Mouse (Mus musculus) embryo, embryonic 10.5 days (tissue): ENCODE results near the gene Yif1b.
"Not testable (repeated sequence)": the region's sequence is repeated elsewhere in the genome, so short reads cannot be mapped to it uniquely, and the experiment has no call there.

Source experiments
- DNase-seq: peaks from one replicate; pipeline ENCODE4 v3.0.0-alpha.2; 2015; ENCODE audit warnings: low spot score

Yif1b gene

DNA sequence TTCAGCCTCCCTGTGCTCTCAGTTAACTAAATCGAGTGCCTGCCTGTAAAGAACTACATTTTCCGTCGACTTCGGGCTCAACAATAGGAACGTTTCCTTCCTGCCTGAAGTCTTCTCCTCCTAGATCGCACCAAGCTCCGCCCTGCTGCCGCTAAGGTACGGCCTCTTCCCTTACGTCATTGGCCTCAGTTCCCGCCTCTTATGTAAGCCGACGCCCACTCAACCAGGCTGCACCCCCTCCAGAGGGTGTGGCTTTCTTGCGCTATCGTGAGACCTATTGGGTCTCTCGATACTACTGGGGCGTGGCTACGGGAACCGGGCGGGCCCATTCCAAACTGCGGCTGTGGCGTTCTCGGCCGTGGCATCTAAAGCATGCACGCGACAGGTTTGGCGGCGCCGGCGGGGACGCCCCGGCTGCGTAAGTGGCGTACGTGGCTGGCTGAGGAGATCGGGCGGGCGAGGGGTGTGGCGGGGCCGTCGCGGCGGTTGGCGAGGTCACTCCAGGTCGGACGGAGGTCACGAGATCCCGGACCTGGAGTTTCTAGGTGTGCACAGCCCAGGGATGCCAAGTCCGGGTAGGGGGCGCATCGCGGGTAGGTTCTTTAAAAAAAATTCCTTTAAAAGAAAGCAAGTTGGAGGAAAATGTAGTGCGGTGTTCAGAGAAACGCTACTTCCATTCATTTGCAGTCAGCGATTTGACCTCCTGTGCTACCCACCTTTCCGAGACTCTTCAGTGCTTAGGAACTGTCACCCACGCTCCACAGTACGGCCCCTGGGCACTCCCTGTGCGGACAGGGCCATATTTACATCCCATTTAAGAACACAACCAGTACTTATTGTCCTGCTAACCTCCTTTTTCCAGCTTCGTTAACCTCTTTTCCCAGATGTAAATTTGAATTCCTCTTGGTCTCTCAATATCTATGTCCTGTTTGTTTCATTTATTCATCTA lies at the start of gene Yif1b:
Yif1b (plus strand) TSS at position 311 of the 949 bp plus-strand sequence.
- peak; percentile 100 for DNase-seq

DNA sequence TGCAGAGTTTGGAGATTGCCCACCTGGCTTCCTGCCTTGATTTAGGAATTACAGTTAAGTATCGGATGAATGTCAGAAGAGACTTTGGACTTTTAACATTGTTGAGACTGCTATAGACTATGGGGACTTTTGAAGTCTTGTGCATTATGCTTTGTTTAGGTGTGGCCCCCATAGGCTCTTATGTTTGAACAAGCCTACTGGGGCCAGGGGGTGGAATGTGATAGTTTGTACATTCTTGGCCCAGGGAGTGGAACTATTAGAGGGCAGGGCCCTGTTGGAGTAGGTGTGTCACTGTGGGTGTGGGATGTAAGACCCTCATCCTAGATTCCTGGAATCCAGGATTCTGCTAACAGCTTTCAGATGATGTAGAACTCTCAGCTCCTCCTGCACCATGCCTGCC lies 43.9 kb upstream of the Yif1b start:
- not testable (repeated sequence) for DNase-seq

DNA sequence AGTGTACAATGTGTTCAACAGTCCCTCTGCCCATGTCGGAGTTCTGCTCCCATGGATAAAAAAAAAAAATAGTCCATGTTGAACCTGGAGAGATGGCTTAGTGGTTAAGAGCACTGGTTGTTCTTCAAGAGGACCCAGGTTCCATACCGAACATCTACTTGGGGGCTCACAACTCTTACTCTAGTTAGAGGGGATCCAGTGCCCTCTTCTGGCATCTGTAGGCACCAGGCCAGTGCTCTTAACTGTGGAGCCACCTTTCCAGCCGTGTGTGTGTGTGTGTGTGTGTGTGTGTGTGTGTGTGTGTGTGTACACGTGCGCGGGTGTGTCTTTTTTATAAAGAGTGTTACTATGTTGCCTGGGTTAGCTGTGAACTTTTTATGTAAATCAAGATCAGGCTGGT lies 35.6 kb upstream of the Yif1b start:
- no peak for DNase-seq

DNA sequence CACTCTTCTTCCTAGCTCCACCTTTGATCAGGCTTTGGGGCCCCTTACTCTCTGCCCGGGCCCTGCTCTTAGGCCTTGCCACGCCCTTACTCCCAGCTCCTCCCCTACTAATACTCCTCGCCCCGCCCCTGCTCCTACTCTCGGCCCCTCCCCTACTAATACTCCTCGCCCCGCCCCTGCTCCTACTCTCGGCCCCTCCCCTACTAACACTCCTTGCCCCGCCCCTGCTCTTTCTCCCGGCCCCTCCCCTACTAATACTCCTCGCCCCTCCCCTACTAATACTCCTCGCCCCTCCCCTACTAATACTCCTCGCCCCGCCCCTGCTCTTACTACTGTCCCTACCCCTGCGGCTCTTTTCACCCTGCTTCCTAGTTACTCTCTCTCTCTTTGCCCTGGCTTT lies 27.1 kb upstream of the Yif1b start:
- DNase-seq = not testable (repeated sequence)

DNA sequence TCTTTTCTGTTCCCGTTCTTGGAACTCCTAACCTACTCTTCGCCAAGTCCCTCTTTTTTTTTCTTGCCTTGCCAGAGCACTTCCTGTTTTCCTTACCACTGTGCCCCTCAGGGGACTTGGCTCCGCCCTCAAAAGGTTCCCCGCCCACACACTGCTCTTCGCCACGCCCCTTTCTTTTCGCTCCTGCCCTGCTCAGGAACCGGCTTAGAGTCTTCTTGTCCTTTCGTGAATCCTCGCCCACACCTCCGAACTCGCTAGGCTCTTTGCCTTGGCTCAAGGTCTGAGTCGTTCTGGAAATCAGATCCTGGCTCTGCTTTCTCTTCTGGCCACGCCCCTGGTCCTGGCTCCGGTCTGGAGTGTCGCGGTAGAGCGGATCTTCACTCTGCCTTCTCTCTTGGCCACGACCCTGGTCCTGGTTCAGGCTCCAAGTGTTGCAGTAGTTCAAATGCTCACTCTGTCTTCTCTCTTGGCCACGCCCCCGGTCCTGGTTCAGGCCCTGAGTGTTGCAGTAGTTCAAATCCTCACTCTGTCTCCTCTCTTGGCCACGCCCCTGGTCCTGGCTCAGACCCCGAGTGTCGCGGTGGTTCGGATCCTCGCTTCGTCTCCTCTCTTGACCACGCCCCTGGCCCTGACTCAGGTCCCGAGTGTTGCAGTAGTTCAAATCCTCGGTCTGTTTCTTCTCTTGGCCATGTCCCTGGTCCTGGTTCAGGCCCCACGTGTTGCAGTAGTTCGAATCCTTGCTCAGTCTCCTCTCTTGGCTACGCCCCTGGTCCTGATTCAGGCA lies 26.5 kb upstream of the Yif1b start:
- peak; percentile 88 for DNase-seq

DNA sequence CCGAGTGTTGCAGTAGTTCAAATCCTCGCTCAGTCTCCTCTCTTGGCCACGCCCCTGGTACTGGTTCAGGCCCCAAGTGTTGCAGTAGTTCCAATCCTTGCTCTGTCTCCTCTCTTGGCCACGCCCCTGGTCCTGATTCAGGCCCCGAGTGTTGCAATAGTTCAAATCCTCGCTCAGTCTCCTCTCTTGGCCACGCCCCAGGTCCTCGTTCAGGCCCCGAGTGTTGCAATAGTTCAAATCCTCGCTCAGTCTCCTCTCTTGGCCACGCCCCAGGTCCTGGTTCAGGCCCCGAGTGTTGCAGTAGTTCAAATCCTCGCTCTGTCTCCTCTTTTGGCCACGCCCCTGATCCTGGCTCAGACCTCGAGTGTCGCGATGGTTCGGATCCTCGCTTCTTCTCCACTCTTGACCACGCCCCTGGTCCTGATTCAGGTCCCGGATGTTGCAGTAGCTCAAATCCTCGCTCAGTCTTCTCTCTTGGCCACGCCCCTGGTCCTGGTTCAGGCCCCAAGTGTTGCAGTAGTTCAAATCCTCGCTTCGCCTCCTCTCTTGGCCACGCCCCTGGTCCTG lies 25.8 kb upstream of the Yif1b start:
- no peak for DNase-seq

DNA sequence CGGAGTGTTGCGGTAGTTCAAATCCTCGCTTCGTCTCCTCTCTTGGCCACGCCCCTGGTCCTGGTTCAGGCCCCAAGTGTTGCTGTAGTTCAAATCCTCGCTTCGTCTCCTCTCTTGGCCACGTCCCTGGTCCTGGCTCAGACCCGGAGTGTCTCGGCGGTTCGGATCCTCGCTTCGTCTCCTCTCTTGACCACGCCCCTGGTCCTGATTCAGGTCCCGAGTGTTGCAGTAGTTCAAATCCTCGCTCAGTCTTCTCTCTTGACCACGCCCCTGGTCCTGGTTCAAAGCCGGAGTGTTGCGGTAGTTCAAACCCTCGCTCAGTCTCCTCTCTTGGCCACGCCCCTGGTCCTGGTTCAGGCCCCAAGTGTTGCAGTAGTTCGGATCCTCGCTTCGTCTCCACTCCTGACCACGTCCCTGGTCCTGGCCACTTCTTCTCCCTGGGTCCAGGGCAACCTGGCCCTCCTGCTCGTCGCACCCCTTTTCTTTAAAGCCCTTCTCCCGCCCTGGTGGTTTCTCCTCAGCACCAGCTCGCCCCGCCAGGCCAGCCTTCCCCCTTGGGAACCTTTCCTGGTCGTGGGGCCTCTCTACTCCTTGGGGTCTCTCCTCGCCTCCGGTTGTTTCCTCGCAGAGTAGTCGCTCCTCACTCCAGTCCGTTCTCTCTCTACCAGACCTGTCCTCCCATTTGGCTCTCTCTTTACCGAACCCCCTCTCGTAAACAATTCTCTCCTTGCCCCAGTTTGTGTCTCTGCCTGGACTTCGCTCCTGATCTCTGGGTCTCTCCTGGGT lies 25.2 kb upstream of the Yif1b start:
- DNase-seq = not testable (repeated sequence)

DNA sequence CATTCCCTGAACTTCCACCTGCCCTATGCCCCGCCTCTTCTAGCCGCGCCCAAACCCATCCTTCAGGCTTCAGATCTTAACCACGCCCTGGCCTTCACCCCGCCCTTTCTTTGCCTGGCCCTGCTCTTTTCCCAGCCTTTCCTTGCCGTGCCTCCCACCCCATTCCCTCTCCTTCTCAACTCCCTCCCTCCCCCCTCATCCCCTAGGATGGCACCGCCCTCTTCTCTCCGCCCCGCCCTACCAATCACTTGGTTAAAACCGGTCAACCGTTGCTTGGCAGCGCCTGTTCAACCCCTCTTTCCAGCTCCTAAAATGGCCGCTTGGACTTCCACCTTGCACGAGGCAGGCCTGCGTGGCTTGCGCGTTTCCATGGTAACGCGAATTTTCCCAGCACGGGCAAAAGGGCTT lies 24.4 kb upstream of the Yif1b start, which contains the start of gene Catsperg1:
Catsperg1 (minus strand) TSS at position 361 of the 408 bp plus-strand sequence.
- peak; percentile 87 for DNase-seq

DNA sequence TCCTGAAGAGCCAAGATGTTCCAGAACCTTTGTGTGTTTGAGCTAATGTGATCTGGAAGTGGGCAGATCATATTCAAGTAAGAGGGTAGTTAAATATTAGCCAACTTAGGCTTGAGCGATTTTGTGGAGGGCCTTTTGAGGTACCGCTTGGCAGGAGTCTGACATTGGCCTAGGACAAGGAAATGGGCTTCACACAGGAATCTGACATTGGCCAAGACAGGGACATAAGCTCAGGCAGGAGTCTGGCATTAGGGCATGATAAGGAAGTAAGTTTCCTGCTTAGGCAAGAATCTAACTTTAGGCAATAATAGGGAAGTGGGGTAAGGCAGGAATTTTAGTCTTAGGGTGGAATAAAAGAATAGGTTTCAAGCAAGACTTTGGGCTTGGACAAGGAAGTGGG lies 23.9 kb upstream of the Yif1b start:
- no peak for DNase-seq

DNA sequence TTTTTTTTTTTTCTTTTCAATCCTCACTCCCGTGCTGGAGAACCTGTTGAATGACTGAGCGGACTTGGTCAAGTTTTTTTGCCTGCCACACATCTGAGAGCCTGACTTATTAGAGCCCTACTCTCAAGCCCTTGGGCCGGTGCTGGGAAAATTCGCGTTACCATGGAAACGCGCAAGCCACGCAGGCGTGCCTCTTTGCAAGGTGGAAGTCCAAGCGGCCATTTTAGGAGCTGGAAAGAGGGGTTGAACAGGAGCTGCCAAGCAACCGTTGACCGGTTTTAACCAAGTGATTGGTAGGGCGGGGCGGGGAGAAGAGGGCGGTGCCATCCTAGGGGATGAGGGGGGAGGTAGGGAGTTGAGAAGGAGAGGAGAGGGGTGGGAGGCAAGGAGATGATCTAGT lies 23.3 kb upstream of the Yif1b start:
- no peak for DNase-seq

DNA sequence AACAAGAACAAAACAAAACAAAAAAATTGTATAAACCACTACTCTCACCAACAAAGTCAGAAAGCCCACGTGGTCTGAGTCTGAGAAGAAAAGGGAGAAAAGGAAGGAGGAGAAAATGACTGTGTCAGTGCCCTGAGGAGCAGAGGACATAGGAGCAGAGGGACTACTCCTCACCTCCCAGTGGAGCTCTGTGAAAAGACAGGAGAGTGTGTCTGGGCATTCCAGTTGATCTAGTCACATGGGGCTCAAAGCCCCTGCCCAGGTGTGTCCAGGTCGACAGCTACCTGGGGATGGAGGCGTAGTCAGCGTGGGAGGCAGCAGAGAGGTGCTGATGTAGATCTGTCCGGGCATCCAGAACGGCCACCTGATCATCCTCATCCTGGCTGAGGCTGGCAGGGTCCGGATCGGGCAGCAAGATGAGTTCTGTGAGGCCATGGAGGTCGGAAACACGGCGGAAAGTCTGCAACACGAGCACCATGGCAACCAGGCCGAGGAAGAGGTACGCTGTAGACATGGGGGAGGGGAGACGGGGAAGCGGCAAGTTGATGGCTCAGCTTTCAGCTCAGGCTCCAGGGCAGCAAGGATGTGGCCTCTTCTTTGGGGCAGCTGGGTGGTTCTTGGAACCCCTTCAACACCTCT lies 13.3 kb upstream of the Yif1b start:
- DNase-seq = peak; percentile 77

DNA sequence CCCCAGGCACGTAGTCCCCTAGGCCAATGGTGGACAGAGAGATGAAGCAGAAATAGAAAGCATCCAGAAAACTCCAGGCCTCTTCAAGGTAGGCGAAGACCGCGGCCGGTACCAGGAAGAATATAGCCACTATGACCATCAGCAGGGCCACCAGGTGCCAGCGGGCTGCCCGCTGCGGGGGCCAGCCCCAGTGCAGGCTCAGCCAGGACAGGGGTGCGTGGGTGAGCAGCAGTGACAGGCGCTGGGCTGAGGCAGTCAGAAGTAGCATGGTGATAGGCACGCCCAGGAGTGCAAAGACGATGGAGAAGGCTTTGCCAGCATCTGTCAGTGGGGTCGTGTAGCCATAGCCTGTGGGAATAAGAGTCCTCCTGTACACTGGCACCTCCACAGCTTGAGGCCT lies 12.6 kb upstream of the Yif1b start:
- no peak for DNase-seq

DNA sequence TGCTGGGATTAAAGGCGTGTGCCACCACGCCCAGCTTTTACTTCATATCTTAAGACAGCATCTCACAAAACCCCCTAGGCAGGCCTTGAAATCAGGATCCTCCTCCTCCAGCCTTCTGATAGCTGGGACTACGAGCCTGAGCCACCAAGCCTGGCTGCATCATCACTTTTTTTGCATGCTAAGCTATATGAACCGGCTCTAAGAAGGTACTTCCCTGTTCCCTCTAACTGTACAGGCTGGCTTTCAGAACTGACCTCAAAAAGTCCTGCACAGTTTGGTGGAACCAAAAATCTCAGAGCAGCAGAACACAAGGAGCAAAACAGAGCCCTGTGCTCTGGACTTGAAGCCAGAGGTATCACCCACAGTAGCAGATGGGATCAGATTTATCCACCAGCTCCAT lies 9.9 kb upstream of the Yif1b start:
- DNase-seq = no peak

DNA sequence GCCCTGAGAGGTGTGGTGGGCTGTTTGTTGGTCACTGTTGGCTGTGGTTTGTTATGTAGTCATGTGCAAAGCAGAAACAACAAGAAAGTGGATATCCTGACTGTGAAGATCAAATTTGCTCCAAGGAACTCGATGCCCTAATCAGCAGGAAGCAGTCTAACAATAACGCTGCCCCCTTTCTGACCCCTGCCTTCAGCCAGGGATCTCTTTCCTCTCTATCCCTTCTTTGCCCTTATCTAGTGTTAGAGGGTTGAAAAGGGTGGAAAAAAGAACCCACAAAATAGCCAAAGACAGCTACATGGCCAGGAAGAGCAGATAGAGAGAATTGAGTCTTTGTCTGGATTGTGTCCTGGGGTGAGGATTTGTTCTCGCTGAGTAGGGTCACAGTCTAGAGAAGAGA lies 7.6 kb upstream of the Yif1b start:
- no peak for DNase-seq

DNA sequence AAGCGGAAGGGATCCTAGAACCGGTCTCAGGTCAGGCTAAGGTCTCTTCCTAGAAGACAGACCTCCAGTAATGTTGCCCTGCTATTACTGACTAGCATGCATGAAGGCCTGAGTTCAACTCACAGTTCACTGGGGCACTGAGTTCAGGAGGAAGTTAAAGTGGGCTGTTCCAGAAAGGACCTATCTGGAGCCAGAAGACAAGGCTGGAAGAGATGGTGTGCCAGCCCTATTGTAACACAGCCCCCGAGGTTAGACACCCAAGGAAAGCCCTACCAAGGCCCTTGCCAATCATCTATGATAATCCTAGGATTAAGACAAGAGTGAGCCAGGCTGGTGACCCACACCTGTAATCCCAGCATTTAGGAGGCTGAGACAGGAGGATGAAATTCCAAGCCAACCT lies 6.6 kb upstream of the Yif1b start:
- DNase-seq = no peak

DNA sequence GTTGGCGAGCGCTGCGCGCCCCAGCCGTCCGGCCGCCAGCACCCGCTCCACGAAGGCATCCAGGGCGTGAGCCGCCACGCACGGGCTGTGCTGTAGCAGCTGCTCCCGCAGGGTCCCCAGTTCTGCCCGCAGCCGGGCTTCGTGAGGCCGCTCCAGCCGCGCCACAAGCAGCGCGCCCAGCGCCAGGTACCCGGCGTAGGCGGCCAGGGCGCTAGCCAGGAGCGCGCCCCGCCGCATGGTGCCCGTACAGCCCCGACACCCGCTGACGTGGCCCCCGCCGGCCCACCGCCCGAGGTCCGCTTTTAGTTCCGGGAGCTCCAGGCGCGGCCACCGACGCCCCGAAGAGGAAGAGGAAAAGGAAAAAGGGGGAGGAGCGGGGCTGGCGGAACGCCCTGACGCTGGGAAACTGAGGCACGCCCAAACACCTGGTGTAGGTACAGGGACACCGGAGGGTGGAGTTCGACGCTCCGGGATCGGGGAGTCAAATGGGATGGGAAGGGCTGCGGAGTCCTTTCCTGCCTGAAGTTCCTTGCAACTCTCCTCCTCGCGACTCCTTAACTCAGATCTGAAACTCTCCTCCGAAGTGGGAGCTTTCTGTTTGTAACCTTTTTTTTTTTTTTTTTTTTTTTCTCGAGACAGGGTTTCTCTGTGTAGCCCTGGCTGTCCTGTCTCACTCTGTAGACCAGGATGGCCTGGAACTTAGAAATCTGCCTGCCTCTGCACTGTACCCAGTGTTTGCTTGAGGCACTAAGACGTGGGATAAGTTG lies 5.7 kb upstream of the Yif1b start, which contains the start of gene Kcnk6:
Kcnk6 (minus strand) TSS at position 269 of the 767 bp plus-strand sequence.
- no peak for DNase-seq

DNA sequence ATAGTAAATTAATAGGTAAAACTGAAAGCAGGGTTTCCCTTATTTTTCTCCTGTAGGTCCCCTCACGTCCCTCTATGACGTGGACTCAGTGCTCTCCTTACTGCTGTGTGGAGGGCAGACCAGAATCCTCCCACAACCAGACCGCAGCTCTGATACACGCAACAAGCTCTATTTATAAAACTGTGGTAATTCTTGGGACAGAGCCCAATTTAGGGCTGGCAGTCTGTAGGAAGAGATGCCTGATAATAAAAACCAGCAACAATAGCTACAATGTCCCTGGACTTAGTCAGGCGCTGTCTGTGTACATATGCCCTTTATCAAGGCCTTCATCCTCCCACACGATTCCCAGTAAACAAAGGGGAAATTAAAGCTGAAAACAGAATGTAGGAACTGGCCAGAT lies 4.4 kb upstream of the Yif1b start:
- no peak for DNase-seq

DNA sequence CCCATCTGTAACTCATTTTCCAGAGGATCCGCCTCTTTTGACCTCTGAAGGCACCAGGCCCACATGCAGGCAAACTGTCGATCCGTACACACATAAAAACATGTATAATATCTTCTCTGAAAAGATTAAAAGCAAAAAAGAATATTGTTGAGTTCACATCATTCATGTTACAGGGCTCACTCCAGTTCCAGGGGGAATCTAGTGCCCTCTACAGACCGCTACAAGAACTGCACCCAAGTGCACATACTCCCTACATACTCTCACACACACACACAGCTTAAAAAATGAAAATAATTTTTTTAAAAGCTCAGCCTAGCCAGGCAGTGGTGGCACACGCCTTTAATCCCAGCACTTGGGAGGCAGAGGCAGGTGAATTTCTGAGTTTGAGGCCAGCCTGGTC lies 3.5 kb upstream of the Yif1b start:
- DNase-seq = no peak

DNA sequence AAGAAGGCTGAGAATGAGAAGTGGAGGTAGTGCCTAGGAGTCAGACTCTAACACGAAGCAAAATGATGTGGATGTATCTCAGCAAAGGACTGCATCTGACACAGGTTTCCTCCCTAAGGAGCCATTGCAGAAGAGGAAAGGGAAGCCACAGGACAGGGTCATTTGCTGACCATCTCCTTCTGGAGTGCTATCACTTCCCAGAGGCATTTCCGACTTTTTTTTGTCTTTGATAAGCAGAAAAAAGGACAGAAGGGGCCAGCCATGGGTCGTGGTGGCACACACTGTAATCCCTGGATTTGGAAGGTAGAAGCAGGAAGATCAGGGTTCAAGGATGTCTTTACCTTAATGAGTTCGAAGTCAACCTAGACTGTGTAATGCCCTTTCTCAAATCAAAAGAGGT lies 1.5 kb upstream of the Yif1b start:
- no peak for DNase-seq

DNA sequence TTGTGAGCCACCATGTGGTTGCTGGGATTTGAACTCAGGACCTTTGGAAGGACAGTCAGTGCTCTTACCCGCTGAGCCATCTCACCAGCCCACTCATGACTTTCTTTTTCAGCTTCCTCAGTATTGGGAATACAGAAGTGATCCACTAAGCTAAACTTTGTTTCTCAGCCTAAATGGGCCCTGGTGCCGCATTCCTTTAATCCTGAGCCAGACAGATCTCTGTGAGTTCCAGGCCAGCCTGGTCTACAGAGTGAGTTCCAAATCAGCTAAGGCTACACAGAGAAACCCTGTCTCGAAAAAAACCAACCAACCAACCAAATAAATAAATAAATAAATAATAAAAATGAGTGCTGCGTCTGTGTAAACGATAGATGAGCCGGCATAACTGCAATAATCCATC lies 533 bp upstream of the Yif1b start:
- DNase-seq = not testable (repeated sequence)
